Mouse (Mus musculus) subcutaneous adipose tissue, adult 2 months (tissue): Measurements from ENCODE around the gene Pparg. TPM values are rescaled to one million over a fixed set of nuclear protein-coding genes. Genes with fewer than 3 reads are reported as not detected.

Source experiments
- polyA plus RNA-seq: library from polyadenylated mRNA; depleted of rRNA; stranded (reverse); fragments of >200 nt; gene quantifications from 2 replicates; pipeline ENCODE4 v1.2.3, GENCODE M21; 2012; ENCODE audit warnings: low replicate concordance; rRNA removed

Pparg gene
- polyA plus RNA-seq: 113 and 297 TPM in 2 replicates

DNA sequence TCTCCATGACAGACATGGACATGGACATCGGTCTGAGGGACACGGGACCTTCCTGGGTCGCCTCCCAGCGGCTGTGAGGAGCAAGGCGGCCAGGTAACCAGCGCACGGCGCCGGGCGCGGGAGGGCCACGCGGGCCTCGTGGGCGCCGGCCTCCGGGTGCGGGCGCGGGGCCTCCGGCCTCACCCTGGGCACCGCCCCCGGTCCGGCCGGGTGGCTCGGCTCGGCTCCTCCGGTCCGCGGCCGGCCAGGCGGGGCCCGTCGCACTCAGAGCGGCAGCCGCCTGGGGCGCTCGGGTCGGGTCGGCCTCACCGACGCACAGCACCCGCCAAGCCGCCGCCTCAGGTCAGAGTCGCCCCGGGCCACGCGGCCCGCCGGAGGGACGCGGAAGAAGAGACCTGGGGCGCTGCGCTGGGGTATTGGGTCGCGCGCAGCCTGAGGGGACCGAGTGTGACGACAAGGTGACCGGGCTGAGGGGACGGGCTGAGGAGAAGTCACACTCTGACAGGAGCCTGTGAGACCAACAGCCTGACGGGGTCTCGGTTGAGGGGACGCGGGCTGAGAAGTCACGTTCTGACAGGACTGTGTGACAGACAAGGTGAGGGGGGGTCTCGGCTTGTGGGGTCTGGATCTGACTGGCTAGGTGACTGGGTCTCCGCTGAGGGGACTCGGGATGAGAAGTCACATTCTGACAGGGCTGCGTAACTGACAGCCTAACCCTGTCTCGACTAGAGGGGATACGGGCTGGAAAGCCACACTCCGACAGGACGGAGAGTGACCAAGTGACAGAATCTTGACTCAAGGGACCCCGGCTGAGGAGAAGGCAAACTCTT is at the start of gene Pparg:
Pparg (plus strand) TSS at position 176 of the 830 bp plus-strand sequence.

Other genes with a start within 250 kb of the Pparg start
- gene Syn2, start 226.0 kb upstream of the Pparg start, polyA plus RNA-seq: 10.2 and 11.0 TPM in 2 replicates
- not detected in 2 replicates for gene Gm17482, start 133.6 kb upstream of the Pparg start, polyA plus RNA-seq
- gene Timp4, start 108.7 kb upstream of the Pparg start, polyA plus RNA-seq: 17.9 and 201 TPM in 2 replicates
- gene Tsen2, start 183.7 kb downstream of the Pparg start, polyA plus RNA-seq: 6.8 and 8.1 TPM in 2 replicates
- gene Mkrn2os, start 231.6 kb downstream of the Pparg start, polyA plus RNA-seq: 1.0 TPM in 1 of 2 replicates, not detected in the other
- gene Mkrn2, start 241.0 kb downstream of the Pparg start, polyA plus RNA-seq: 82.4 and 102 TPM in 2 replicates